Mouse (Mus musculus) myocyte (in vitro differentiated cells): ENCODE data around the gene 4921536K21Rik. TPM values are rescaled to one million over a fixed set of nuclear protein-coding genes. Genes with fewer than 3 reads are reported as not detected.

Source experiments
- H3K27me3 ChIP-seq: one replicate; pipeline ENCODE4 v1.6.1; 2011; ENCODE audit not compliant: control insufficient read depth, insufficient read depth, insufficient read length
- H3K36me3 ChIP-seq: one replicate; pipeline ENCODE4 v1.6.1; 2011; ENCODE audit not compliant: control insufficient read depth, insufficient read depth
- H3K4me2 ChIP-seq: one replicate; pipeline ENCODE4 v1.6.1; 2011; ENCODE audit warnings: low read depth, control low read depth
- H3K4me3 ChIP-seq: one replicate; pipeline ENCODE4 v1.5.1; 2011; ENCODE audit warnings: mild to moderate bottlenecking, control low read depth, moderate library complexity
- H3K79me2 ChIP-seq: one replicate; pipeline ENCODE4 v1.6.1; 2011; ENCODE audit not compliant: control insufficient read depth, insufficient read depth
- H3ac ChIP-seq: one replicate; pipeline ENCODE4 v1.6.1; 2011; ENCODE audit not compliant: control insufficient read depth, insufficient read length
- CEBPB ChIP-seq: IDR thresholded peaks from 2 replicates; pipeline ENCODE4 v1.6.1; 2011; ENCODE audit warnings: mild to moderate bottlenecking, moderate library complexity; ENCODE audit not compliant: poor library complexity, insufficient read depth, severe bottlenecking
- E2F4 ChIP-seq: IDR thresholded peaks from one replicate; pipeline ENCODE4 v1.6.1; 2011; ENCODE audit warnings: mild to moderate bottlenecking, control low read depth, moderate library complexity; ENCODE audit not compliant: insufficient read depth
- MAX ChIP-seq: IDR thresholded peaks from one replicate; pipeline ENCODE4 v1.6.1; 2011; ENCODE audit warnings: low read depth, mild to moderate bottlenecking, control low read depth
- MYOD1 ChIP-seq, 3 experiments: IDR thresholded peaks; one replicate each; pipeline ENCODE4 v1.6.1; 2011; ENCODE audit warnings: control low read depth in 2 of 3, low read depth in 2 of 3, mild to moderate bottlenecking in 2 of 3, moderate library complexity in 1 of 3; ENCODE audit not compliant: insufficient read length in 2 of 3, control insufficient read depth in 1 of 3
- MYOG ChIP-seq, 3 experiments: IDR thresholded peaks; one replicate each; pipeline ENCODE4 v1.6.1; 2011; ENCODE audit warnings: control low read depth in 2 of 3, low read depth in 2 of 3, mild to moderate bottlenecking in 2 of 3; ENCODE audit not compliant: insufficient read length in 2 of 3, control insufficient read depth in 1 of 3, insufficient read depth in 1 of 3
- POLR2A ChIP-seq: IDR thresholded peaks from one replicate; pipeline ENCODE4 v1.6.1; 2011; ENCODE audit warnings: low read depth, mild to moderate bottlenecking, control low read depth, moderate library complexity; ENCODE audit not compliant: insufficient read length
- POLR2AphosphoS2 ChIP-seq: IDR thresholded peaks from one replicate; pipeline ENCODE4 v1.6.1; 2011; ENCODE audit warnings: low read depth, control low read depth; ENCODE audit not compliant: insufficient read length
- REST ChIP-seq: IDR thresholded peaks from one replicate; pipeline ENCODE4 v1.6.1; 2011; ENCODE audit warnings: mild to moderate bottlenecking, control low read depth, moderate library complexity; ENCODE audit not compliant: insufficient read depth, insufficient read length
- SRF ChIP-seq: IDR thresholded peaks from one replicate; pipeline ENCODE4 v1.6.1; 2011; ENCODE audit warnings: low read depth; ENCODE audit not compliant: control insufficient read depth, insufficient read length
- TCF12 ChIP-seq: IDR thresholded peaks from one replicate; pipeline ENCODE4 v1.6.1; 2011; ENCODE audit warnings: mild to moderate bottlenecking, control low read depth; ENCODE audit not compliant: poor library complexity, insufficient read depth, severe bottlenecking
- TCF3 ChIP-seq: IDR thresholded peaks from one replicate; pipeline ENCODE4 v1.6.1; 2011; ENCODE audit warnings: low read depth, control low read depth; ENCODE audit not compliant: insufficient read length
- USF1 ChIP-seq: IDR thresholded peaks from one replicate; pipeline ENCODE4 v1.6.1; 2011; ENCODE audit warnings: low read depth, mild to moderate bottlenecking, control low read depth, moderate library complexity
- polyA plus RNA-seq: library from polyadenylated mRNA; unstranded; fragments of >200 nt; fragmentation: generic; extraction: Trizol; gene quantifications from one replicate; pipeline ENCODE4 v1.2.1, GENCODE M21; 2012; ENCODE audit warnings: missing spikeins

Gene 4921536K21Rik
- polyA plus RNA-seq, result 1.3 TPM

GRCm38 (mm10) chr11:3894406-3895281 is at the start of gene 4921536K21Rik, which contains the start of gene Dusp18:
TSS of gene 4921536K21Rik (minus strand) at chr11:3895098.
TSS of gene Dusp18 (plus strand) at chr11:3895240.
- Histone ChIP-seq H3K79me2 (peaks cover 26% of the 10 kb centered on the region), H3K4me2 (peak within 1 kb of the TSS; percentile 83), H3ac (no peak within 1 kb of the TSS), H3K36me3 (peaks cover 20% of the 10 kb centered on the region), H3K27me3 (no peaks in the 10 kb centered on the region), H3K4me3 (peak within 1 kb of the TSS; percentile 73)
- TF ChIP-seq CEBPB (no peak), MYOD1 (IDR thresholded peaks at IDR 0.05; ENCODE audit: control insufficient read depth in 1 of 3, insufficient read length in 2 of 3, low read depth in 2 of 3) (no peak), SRF (peak; percentile 10), POLR2A (peak; percentile 64), POLR2AphosphoS2 (peak; percentile 70), USF1 (peak; percentile 34)

GRCm38 (mm10) chr11:3941371-3941770 is 46.5 kb upstream of the 4921536K21Rik start:
- Histone ChIP-seq H3K4me3 (no peak overlapping the region), H3K4me2 (no peak overlapping the region), H3K79me2 (no peaks in the 10 kb centered on the region), H3K36me3 (no peaks in the 10 kb centered on the region), H3K27me3 (peaks cover 44% of the 10 kb centered on the region), H3ac (no peak overlapping the region)
- TF ChIP-seq TCF12, result no peak
- TF ChIP-seq CEBPB, result no peak
- no peak for TF ChIP-seq MYOD1 (IDR thresholded peaks at IDR 0.05; ENCODE audit: control insufficient read depth in 1 of 3, insufficient read length in 2 of 3, low read depth in 2 of 3)
- no peak for TF ChIP-seq USF1
- no peak for TF ChIP-seq SRF
- TF ChIP-seq REST, result no peak
- TF ChIP-seq POLR2AphosphoS2, result no peak
- no peak for TF ChIP-seq E2F4
- TF ChIP-seq POLR2A, result no peak
- no peak for TF ChIP-seq MAX
- TF ChIP-seq MYOG (IDR thresholded peaks at IDR 0.05; ENCODE audit: control insufficient read depth in 1 of 3, insufficient read depth in 1 of 3, insufficient read length in 2 of 3, low read depth in 2 of 3), result no peak
- TF ChIP-seq TCF3, result no peak

- Histone ChIP-seq H3K27me3 (peaks cover 59% of the 10 kb centered on the region), H3ac (no peak overlapping the region), H3K36me3 (no peaks in the 10 kb centered on the region), H3K4me3 (no peak overlapping the region), H3K79me2 (no peaks in the 10 kb centered on the region), H3K4me2 (no peak overlapping the region)
- TF ChIP-seq SRF, result no peak
- TF ChIP-seq MAX, result no peak
- TF ChIP-seq MYOD1 (IDR thresholded peaks at IDR 0.05; ENCODE audit: control insufficient read depth in 1 of 3, insufficient read length in 2 of 3, low read depth in 2 of 3), result no peak
- TF ChIP-seq E2F4, result no peak
- TF ChIP-seq USF1, result no peak
- TF ChIP-seq TCF3, result no peak
- TF ChIP-seq POLR2A, result no peak
- no peak for TF ChIP-seq REST
- no peak for TF ChIP-seq TCF12
- no peak for TF ChIP-seq CEBPB
- no peak for TF ChIP-seq POLR2AphosphoS2
Observed at GRCm38 (mm10) chr11:3937321-3937874, 42.5 kb upstream of the 4921536K21Rik start.

- TF ChIP-seq USF1, result no peak
- TF ChIP-seq CEBPB, result no peak
- TF ChIP-seq MAX, result no peak
- TF ChIP-seq REST, result no peak
- no peak for TF ChIP-seq E2F4
- no peak for TF ChIP-seq TCF12
- no peak for TF ChIP-seq POLR2AphosphoS2
- no peak for TF ChIP-seq SRF
- TF ChIP-seq MYOD1 (IDR thresholded peaks at IDR 0.05; ENCODE audit: control insufficient read depth in 1 of 3, insufficient read length in 2 of 3, low read depth in 2 of 3), result no peak
- no peak for TF ChIP-seq MYOG (IDR thresholded peaks at IDR 0.05; ENCODE audit: control insufficient read depth in 1 of 3, insufficient read depth in 1 of 3, insufficient read length in 2 of 3, low read depth in 2 of 3)
- Histone ChIP-seq H3ac (no peak overlapping the region), H3K4me3 (no peak overlapping the region), H3K4me2 (no peak overlapping the region), H3K36me3 (no peaks in the 10 kb centered on the region), H3K27me3 (peaks cover 55% of the 10 kb centered on the region), H3K79me2 (no peaks in the 10 kb centered on the region)
Observed at GRCm38 (mm10) chr11:3936318-3936717, 41.4 kb upstream of the 4921536K21Rik start.
